Mouse (Mus musculus): ENCODE results near the gene Cd40lg. TPM values are rescaled to one million over a fixed set of nuclear protein-coding genes. Genes with fewer than 3 reads are reported as not detected.

The Cd40lg gene
- total RNA-seq (2015; ENCODE audit: low replicate concordance), result not detected in 2 replicates
- total RNA-seq (2017; ENCODE audit: low replicate concordance), result not detected in 2 replicates

DNA sequence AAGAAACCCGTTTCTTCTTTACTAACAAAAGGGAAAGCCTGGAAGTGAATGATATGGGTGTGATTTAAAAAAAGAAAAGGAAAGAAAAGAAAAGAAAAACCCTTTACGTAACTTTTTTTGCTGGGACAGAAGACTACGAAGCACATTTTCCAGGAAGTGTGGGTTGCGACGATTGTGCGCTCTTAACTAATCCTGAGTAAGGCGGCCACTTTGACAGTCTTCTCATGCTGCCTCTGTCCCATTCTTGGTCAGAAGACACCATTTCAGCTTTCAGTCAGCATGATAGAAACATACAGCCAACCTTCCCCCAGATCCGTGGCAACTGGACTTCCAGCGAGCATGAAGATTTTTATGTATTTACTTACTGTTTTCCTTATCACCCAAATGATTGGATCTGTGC lies at the start of gene Cd40lg:
Gene Cd40lg, plus strand, starts transcription at position 268 of the 400 bp plus-strand sequence.
- no peak for ATAC-seq (replicated peaks; ENCODE audit: low FRiP score, poor library complexity, severe bottlenecking)

DNA sequence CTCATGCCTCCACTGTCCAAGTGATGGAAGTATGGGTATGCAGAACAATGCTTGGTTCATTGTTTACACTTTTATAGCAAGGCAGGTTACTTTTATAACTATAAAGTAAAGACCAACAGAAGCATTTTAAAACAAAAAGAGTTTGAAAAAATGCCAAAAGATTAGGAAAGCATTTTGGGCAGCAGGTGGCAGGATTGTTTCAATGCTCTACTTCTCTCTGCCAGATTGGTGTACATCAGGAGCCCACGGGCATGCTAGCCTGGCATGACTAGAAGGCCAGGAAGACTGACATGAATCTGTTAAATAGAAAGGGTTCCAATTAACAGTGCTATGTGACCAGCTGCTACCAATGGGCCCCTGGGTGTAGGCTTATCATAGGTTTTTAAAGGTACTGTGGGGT lies 45.4 kb upstream of the Cd40lg start:
- no peak for ATAC-seq (replicated peaks; ENCODE audit: low FRiP score, poor library complexity, severe bottlenecking)

DNA sequence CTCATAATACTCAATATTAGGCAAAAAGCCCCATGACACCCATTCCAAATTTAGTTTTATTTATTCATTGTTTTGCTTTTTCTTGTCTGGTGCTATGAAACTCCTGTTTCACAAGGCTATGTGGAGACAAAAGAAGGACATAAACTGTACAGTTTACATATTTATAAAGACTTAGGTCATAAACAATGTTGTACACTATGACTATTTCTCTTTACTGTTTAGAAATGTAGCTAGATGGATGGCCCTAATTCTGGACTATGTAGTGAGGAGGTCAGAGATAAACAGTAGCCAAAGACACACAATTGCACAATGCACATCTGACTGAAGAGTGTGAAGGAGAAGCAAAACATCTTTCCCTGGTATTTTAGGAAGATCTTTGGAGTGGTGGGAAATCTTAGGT lies 40.7 kb upstream of the Cd40lg start:
- no peak for ATAC-seq (replicated peaks; ENCODE audit: low FRiP score, poor library complexity, severe bottlenecking)

DNA sequence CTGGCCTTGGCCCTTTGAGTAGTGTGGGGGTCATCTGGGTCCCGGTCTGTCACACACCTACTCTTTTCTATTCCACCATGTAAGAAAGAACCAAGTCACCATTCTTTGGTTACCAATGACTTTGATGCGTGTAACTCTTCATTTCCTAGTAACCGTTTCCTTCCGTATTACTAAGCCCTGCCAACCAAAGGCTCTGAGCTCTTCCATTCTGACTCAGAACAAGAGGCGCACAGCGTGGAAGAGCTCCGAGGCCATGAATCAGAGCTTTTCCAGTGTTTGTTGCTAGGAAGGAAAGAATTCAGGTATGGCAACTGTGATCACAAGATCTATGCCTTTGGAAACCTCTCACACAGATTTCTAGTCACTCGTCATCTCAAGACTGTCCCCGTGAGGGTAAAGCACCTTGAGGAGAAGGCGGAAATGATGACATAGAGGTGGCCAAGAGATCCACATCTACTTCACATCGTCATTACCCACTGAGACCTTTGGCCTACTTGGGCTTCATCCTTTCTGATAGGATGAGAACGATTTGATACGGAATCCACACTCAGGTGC lies 34.6 kb upstream of the Cd40lg start:
- ATAC-seq (replicated peaks; ENCODE audit: low FRiP score, poor library complexity, severe bottlenecking), result no peak

DNA sequence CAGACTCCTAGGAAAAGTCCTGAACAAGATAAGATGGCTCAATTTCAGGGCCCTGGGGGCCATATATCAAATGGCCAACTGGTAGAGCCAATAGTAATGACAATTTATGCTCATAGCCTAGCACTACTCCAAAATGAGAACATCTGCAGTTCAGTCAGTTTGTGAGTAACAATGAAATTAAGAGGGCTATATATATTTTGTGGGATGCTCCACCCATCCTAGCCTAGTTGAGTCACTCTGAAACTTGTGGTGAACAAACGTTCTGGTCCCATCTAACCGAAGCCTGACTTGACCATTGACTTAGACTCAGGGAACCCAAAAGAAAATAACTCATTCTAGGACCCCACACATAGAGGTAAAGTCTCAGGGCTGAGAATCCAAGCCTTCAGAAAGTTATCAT lies 29.5 kb upstream of the Cd40lg start:
- ATAC-seq (replicated peaks; ENCODE audit: low FRiP score, poor library complexity, severe bottlenecking), result no peak

DNA sequence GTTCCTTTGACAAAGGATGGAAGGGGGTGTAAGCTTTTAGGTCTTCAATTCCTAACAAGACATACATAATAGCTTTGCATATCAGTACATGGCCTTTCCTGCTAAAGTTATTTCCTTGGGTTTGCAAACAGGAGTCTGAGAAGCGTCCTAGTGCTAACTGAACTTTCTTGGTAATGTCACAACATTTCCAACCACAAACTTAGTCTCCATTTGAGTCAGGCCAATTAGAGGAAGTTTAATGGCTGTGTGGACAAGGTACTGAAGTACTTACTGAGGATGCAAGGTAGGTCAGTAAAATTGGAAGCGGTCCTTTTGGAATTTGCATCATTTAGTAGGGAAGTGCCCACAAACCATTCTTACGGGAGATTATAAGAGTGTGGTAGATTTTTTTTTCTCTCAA lies 28.6 kb upstream of the Cd40lg start:
- no peak for ATAC-seq (replicated peaks; ENCODE audit: low FRiP score, poor library complexity, severe bottlenecking)

DNA sequence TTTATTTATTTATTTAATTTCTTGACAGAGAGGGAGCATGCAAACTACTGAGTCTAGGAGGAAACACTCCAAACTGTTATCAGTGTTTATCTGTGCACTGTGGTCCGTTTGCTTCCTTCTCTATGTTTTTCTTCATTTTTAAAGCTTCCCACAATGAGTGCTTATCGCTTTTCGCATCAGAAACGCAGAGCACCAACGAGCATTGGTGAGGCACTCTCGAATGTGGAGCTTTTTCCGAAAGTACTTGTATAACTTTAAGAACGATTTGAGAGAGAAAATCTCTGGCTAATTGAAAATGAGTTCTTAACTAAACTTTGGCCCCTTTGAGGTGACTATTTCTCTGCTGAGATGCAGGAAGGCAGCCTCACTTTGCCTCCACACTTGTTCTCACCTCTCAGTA lies 24.6 kb upstream of the Cd40lg start:
- no peak for ATAC-seq (replicated peaks; ENCODE audit: low FRiP score, poor library complexity, severe bottlenecking)

DNA sequence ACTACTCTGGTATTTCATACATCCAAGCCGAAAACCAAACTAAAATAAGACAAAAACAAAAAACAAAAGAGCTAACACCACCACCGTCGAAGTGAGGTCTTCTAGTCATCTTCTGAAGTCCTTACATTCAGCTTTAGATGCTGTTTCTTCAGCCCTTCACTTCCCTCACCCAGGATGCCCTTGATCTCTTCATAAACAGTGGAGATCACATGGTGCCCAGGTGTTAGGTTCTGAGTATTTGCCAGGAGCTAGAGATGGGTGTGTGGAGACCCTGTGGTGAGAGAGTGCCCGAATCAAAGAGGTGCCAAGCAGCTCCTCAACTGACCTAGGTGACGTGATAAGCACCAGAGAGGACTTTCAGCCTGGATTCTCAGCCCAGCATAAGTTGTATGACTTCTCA lies 22.6 kb upstream of the Cd40lg start:
- ATAC-seq (replicated peaks; ENCODE audit: low FRiP score, poor library complexity, severe bottlenecking), result no peak

DNA sequence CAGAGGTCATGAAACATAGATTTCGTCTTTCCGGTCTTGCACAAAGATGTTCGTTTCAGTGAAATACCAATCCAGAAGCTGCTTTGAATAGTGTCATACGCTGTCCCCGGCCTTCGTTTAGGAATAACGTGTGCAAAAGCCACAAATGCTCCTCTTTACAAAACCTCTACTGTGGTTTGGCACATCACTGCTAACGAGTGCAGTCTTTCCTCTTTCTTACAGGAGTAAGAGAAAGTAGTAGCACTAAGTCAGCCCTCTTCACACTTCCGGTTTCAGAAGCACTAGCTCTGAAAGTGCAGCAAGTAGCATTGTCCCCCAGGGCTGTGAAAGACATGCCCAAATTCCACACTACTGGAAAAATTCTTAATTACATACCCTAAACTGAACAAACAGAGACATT lies 15.6 kb upstream of the Cd40lg start:
- ATAC-seq (replicated peaks; ENCODE audit: low FRiP score, poor library complexity, severe bottlenecking), result no peak

DNA sequence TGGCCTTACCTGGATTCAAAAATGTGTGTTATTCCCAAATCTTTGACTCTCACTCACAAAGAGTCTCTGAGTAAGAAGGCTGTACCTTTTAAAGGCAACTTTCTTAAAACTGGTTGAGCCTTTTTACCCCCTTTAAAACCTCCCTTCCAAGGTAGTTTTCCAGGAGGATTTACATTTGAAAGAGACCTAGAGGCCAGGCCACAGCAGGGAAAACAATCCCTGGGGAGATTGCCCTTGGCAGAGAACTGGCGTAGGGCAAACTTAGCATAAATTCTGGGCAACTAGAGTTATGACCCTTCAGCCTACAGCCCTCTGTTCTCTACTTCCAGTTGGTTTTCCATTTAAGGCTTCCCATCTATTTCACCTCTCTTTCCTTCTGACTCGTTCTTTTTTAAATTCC lies 13.9 kb upstream of the Cd40lg start:
- no peak for ATAC-seq (replicated peaks; ENCODE audit: low FRiP score, poor library complexity, severe bottlenecking)

DNA sequence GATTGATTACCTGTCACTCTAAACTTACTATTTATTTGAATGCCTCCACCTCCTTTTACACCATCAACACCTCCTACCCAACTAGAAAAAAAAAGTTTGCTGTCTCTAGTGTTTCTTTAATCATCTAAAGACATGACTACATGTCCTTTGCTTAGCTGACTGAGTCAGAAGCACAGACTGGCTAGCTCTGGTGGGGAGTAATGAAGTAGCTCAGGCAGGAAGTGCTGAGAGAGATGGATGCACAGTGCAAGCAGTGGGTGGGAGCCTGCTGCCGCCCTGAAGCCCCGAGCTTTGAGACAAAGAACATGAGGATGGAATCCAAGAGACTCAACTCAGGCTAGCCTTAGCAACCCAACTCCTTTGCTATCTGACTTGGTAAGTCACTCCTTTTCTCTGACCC lies 11.5 kb upstream of the Cd40lg start:
- no peak for ATAC-seq (replicated peaks; ENCODE audit: low FRiP score, poor library complexity, severe bottlenecking)

DNA sequence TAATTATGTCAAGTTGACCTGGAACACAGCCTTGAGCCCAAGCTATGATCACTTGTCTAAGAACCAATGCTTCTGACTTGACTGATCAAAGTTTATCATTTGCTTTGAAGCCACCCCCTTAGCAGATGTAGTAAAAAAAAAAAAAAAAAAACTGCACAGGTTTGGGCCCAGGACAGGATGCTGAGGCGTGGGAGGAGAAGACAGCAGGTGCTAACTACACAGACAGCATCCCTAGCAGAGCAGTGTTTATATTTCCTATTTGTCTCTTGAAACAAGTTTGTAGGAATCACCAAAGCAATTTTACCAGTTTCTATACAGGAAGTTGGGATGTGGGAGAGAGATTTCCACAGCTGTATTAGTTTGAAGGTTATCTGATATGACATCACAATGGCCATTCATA lies 1.4 kb upstream of the Cd40lg start:
- no peak for ATAC-seq (replicated peaks; ENCODE audit: low FRiP score, poor library complexity, severe bottlenecking)

DNA sequence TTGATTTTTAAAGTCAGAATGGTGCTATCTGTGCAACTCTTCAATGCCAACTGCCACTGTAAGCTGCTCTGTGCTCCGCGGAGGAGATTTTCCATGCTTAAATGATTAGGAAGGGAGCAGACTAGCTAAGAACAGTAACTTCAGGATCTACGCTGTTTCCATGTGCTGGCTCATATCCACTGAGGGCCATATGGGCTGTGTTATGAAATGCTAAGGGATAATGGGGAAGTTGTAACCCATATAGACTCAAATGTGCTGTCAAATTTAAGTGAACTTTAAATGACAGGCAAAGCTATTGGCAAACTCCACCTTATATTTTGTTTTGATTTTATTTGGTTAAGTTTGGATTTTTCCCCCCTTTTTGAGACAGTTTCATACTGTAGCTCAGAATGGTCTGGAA lies 919 bp downstream of the Cd40lg start:
- ATAC-seq (replicated peaks; ENCODE audit: low FRiP score, poor library complexity, severe bottlenecking), result no peak

DNA sequence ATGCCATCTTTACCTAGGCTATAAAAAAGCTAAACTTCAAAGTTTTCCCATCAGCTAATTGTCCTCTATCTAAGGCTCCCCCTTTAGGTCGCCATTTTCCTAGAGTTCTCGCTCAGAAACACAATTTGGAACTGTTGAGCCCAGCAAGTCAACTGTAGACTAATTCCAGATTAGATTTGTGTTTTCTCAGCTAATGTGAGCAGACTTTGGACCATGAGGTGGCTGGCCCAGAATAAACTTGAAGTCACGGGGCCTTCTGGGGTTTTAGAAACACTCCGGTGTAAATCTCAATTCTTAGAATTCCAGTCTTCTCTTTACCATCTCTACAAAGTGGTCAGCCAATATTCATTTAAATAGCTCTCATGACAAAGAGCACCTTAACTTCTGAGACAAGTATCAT lies 3.6 kb downstream of the Cd40lg start:
- no peak for ATAC-seq (replicated peaks; ENCODE audit: low FRiP score, poor library complexity, severe bottlenecking)

DNA sequence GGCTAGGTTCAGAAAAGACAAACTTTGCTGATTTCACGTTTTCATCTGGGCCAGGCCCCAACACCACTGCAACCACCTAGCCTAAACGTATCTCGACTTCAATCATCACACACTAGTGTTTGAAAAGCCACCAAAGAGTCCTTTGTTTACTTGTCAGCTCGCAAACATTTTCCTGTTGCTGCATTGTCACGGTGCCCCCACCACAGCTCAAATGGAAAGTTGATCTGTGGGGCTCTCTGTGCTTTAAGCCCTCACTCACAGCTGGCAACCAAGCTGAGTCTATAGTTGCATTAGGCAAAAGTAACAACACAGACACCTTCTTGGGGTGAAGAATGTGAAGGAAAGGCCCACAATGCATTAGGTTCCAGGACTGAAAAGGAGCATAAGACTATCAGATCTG lies 4.3 kb downstream of the Cd40lg start:
- no peak for ATAC-seq (replicated peaks; ENCODE audit: low FRiP score, poor library complexity, severe bottlenecking)

DNA sequence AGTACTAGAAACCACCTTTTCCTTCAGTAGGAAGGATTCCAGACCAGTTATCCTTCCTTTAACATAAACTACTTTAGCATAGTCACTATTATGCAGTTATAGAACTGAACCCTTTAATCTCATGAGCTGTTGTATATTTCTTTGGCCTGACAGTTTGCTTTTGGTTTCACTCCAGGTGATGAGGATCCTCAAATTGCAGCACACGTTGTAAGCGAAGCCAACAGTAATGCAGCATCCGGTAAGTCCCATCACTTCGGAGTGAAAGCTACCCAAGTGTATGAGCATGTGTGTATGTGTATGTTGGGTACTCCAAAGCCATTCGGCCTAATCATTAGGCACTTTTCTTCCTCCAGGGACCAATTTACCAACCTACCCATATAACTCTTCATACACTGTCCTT lies 7.6 kb downstream of the Cd40lg start:
- ATAC-seq (replicated peaks; ENCODE audit: low FRiP score, poor library complexity, severe bottlenecking), result no peak

DNA sequence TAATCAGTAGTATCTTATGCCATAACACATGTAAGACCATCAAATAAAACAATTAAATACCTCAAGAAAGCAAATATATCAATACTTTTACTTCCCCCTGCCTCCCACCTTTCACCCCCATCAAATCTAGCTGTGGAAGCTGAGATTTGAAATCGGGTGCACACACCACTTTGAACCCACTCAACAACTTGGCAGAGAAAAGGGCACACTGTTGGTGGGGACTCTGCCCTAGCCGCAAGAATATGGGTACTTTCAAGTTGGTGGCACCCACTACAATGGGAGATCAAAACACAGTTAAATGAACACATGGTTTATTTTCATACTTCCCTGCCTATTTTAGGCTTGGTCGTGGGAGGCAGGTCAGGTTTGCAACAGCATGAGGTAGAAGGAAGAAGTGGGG lies 9.9 kb downstream of the Cd40lg start:
- ATAC-seq (replicated peaks; ENCODE audit: low FRiP score, poor library complexity, severe bottlenecking), result no peak

DNA sequence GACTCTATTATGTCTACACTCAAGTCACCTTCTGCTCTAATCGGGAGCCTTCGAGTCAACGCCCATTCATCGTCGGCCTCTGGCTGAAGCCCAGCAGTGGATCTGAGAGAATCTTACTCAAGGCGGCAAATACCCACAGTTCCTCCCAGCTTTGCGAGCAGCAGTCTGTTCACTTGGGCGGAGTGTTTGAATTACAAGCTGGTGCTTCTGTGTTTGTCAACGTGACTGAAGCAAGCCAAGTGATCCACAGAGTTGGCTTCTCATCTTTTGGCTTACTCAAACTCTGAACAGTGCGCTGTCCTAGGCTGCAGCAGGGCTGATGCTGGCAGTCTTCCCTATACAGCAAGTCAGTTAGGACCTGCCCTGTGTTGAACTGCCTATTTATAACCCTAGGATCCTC lies 11.4 kb downstream of the Cd40lg start:
- ATAC-seq (replicated peaks; ENCODE audit: low FRiP score, poor library complexity, severe bottlenecking), result no peak

DNA sequence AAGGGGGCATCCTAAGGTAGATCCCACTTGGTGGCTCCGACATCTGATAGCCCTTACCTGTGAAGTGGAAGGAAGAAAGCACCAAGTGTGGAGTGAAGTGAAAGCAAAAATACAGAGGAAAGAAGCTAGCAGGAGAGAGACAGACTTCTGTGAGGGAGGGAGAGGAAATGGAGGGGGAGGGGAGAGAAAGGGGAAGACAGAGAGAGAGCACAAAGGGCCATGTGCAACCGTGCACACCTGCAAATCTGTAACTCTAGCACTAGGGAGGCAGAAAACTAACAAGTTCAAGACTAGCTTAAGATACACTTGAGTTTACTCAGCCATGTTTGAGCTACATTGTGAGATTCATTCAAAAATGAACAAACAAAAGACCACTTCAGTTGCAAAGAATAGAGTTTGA lies 16.2 kb downstream of the Cd40lg start:
- no peak for ATAC-seq (replicated peaks; ENCODE audit: low FRiP score, poor library complexity, severe bottlenecking)

DNA sequence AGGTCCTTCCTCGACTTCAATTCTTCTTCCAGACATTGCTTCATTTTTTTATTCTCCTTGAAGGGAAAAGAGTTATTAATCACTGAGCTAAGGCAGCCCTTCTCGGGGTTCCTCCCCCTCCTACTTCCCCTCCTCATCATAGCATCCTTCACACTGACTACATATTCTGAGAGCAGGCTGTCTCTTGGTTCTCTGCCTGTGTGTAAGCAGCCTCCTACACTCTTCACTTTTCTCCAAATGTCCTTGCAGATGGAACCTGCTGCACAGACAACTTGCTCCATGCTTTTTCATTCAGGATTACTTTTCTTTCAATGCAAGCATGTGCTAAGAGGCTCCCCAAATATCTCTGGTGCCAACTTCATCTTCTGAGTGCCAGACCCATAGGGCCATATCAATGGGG lies 21.7 kb downstream of the Cd40lg start:
- ATAC-seq (replicated peaks; ENCODE audit: low FRiP score, poor library complexity, severe bottlenecking), result no peak

DNA sequence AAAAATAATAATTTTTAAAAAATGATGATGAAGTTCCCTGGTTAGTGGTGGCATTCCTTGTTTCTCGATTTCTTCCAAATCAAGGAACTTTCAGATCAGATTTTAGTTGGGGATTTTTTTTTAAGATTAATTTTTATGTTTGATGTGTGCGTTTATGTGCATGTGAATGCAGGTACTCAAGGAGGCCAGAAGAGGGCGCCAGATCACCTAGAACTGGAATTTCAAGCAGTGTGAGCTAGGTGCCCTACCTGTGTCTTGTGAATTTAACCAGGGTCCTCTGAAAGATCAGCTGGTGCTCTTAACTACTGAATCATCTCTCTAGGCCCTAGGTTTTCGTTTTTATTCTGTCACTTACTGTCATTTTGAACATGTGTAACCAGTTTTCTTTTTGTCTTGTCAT lies 24.0 kb downstream of the Cd40lg start:
- ATAC-seq (replicated peaks; ENCODE audit: low FRiP score, poor library complexity, severe bottlenecking), result no peak

DNA sequence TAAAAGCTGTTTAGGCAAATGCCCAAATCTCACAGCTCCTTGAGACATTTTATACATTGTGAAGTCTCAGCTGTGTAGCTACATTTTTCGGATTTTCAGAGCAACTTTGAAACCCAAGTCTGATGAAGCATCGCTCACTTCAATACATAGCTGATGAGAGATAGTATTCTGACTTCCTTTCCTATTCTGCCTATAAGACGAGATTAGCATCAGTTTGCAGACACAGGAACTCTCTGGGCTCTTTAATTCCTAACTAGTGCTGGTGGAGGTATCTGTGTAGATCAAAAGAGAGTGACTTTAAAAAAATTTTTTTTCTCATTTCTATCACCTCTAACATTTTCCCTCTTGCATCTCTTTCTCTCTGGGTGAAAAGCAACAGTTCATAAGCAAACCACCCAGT lies 26.6 kb downstream of the Cd40lg start:
- no peak for ATAC-seq (replicated peaks; ENCODE audit: low FRiP score, poor library complexity, severe bottlenecking)

Measured in erythroblast, adult 5-6 weeks (primary cell).